Mouse (Mus musculus) kidney, postnatal 10 days (tissue): ENCODE data around the gene Pomgnt2.

ENCODE experiments used
- DNase-seq: peaks from one replicate; pipeline ENCODE4 v3.0.0; 2021; ENCODE audit warnings: mixed read lengths

Gene Pomgnt2

GRCm38 (mm10) chr9:121964941-121965340, 32.0 kb downstream of the Pomgnt2 start:
- no peak for DNase-seq

GRCm38 (mm10) chr9:121959966-121960635, 36.8 kb downstream of the Pomgnt2 start:
- DNase-seq: peak; percentile 18

DNA sequence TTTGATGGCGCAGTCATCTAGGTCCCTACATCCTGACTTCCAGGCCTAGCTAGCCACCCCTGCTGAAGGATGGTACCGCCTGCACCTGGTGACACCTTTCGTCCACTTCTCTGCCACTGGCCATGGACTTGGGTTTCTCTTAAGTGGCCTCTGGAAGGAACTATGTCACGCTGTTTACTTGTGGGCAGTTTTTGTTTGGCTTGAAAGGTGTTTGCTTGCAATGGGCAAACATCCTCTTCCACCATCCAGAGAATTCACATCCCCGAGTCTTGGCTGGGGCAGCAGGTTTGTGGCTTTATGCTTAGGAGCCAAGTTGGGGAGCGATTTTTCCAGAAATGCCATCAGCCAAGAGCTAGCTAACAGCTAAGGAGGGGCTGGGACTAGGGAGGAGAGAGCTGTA, 44.3 kb downstream of the Pomgnt2 start:
- no peak for DNase-seq

DNA sequence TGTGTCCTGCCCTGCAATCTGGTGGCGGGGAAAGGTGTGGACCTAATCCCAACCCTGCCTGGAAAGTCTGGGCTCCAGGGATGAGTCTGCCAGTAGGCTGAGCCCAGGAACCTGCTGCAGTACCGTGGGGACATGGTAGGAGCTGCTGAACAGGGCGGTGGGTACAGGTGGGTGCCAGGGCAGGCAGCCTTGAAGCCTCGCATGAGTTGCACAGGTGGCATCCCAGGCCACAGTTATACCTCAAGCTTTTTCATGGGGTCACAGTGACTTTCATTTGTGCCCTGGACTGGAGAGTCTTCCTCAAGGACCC, 45.8 kb downstream of the Pomgnt2 start:
- DNase-seq: no peak

GRCm38 (mm10) chr9:121950418-121951113, 46.3 kb downstream of the Pomgnt2 start, which contains the start of gene Fam198a:
Gene Fam198a, plus strand, starts transcription at chr9:121950988.
- DNase-seq: peak; percentile 90

DNA sequence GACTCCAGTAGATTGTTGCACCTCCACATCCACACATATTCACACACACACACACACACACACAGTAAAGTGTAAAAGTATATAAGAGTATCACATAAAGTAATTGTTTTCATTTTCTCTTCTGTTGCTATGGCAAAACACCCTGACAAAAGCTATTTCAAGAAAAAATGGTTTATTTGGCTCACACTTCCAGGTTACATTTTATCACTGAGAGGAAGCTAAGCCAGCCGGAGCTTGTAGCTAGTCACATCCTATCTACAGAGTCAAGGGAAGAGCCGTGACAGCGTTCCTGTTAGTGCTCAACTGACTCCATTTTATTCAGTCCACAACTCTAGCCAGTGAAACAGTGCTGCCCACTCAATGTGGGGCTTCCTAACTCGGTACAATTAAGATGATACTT, 48.5 kb downstream of the Pomgnt2 start:
- no peak for DNase-seq

GRCm38 (mm10) chr9:121947784-121948183, 49.1 kb downstream of the Pomgnt2 start:
- DNase-seq: peak; percentile 85

DNA sequence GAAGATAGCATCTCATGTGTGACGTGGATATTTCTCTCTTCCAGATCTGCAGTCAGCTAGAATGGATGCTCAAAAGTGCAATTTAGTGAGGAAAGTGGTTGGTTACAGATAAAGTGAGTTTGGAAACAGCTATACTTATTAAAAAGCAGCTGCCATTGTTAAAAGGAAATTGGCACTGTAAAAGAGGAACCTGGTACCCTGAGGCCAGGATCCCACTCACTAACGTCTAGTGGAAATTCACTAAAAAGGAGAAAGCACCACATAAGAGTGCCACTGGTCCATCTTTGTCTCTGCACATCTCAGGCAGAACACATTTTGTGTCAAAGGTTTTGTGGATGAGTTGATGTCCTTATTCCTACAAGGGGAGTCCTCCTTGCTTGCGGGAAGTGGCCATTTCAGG, 53.3 kb downstream of the Pomgnt2 start:
- no peak for DNase-seq

DNA sequence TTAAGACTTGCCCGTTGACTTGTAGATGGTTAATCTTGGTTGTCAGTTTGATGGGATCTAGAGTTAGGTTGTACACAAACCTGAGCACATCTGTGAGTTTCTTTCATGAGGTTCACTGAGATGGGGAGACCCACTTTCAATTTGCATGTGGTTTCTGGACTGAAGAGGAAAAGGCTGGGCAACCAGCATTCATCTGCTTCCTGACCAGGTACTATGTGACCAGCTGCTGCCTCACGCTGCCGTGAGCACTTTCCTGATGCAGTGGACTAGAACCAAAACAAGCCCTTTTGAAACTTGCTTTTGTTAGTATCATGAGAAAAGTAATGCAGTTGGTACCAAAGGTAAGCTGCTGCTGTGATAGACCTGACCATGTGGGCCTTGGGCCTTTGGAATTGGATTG, 53.9 kb downstream of the Pomgnt2 start:
- DNase-seq: no peak

GRCm38 (mm10) chr9:121937944-121938355, 59.0 kb downstream of the Pomgnt2 start:
- DNase-seq: no peak

DNA sequence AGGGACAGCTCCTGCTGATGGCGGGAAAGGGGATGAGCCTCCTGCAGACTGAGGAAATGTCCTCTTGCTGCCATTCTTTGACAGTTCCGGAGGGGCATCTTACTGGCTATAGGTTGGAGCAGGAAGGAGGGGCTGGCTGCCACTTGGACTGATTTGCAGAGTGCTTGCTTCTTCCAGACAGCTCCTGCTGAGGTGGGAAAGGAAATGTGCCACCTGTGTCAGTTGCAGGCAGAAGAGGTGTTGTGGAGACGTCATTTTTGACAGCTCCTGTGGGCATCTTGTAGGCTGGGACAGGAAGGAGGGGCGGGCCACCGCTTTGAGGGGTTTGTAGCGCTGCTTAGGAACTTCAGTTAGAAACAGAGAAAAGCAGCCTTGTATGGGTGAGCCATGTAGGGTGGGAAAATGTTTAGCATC, 59.5 kb downstream of the Pomgnt2 start:
- no peak for DNase-seq

DNA sequence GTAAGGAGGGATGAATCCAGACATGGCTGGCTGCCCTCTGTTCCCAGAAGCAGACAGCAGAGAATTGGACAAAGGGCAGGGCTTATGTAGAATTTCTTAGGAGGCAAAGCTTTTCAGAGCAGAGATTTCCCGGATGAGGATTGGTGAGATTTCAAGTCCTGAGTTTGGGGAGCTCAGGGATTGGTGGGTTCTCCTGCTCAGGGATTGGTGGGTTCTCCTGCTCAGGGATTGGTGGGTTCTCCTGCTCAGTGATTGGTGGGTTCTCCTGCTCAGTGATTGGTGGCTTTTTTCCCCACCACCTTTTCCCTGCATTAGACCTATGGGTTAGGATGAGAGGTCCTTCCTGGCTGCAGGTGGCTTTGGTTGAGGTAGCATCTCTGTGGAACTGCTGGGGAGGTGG, 60.0 kb downstream of the Pomgnt2 start:
- DNase-seq: no peak

GRCm38 (mm10) chr9:121934856-121935255, 62.1 kb downstream of the Pomgnt2 start:
- no peak for DNase-seq
